Mouse (Mus musculus): Measurements from ENCODE around the gene Atg4c.

Gene Atg4c

DNA sequence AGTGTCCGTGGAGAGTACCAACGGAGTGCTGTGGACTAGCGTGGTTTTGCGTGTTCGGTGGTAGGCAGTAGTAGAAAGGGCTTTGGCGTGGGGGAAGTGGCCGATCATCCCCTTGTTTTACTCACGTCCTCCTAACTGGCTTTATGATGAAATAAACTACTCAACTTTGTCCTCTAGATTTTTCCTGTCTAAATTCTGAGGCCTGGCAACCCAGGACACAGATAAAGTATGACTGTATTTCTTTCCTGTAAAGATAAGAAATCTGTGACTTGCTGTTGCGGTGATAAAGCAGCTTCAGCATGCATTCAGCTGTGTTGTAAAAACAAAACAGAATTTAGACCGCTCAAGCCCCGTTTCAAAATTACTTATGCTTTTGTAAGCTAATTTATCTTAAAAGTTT, 59.2 kb downstream of the Atg4c start:
- no peak for DNase-seq (ENCODE audit: extremely low read depth, low read depth, low spot score)

DNA sequence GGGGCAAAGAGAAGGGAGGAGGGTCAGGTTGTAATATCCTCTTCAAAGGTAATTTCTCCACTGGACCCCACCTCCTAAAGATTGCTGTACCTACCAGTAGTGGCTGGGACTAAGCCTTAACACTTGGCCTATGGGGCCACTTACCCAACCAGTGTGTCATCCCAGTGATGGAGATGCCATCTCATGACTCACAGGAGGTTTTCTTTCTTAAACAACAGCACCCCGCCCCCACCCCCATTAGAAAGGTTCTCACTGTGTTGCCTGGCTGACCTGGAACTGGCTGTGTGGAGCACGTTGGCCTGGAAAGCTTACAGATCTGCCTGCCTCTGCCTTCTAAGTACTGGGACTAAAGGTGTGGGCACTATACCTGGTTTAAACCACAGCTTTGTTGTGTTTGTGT, 69.5 kb downstream of the Atg4c start:
- no peak for DNase-seq (ENCODE audit: extremely low read depth, low read depth, low spot score)

DNA sequence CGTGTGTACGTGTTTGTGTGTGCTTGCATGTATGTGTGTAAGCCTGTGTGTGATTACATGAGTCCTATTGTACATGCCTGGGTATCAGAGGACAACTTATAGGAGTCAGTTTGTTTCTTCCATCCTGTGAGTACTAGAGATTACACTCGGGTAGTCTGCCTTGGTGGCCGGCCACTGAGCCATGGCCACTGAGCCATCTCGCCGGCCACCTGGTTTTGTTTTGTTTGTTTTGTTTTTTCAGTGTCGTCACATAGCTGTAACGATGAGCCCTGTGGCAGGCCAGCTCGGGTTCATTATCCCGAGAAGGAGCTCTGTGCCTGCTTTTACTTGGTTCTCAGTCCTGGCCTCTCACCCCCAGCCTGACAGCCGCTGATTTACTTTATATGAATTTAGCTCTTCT, 69.9 kb downstream of the Atg4c start:
- DNase-seq (ENCODE audit: extremely low read depth, low read depth, low spot score), result no peak

GRCm38 (mm10) chr4:99266843-99267445, 73.2 kb downstream of the Atg4c start:
- DNase-seq (ENCODE audit: extremely low read depth, low read depth, low spot score), result no peak

GRCm38 (mm10) chr4:99272860-99273259, 79.1 kb downstream of the Atg4c start:
- no peak for DNase-seq (ENCODE audit: extremely low read depth, low read depth, low spot score)

GRCm38 (mm10) chr4:99273466-99273865, 79.7 kb downstream of the Atg4c start:
- no peak for DNase-seq (ENCODE audit: extremely low read depth, low read depth, low spot score)

DNA sequence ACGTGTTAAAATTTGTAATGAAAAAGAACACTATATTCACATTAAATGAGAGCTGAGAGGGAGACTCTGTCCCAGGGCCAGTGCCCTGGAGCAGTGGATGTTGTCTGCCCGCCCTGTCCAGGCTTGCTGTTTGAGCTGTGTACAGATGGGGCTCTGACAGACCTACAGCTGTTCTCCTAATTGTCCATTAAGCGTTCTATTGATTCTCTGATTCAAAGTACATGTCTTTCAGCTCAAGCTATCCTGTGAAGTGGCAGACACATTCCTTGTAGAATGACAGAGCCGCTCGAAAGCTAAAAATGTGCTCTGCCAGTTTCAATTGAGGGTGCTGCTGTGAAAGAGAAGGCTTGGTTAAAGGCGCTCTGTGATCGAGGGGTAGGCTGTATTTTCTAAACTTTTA, 80.2 kb downstream of the Atg4c start:
- no peak for DNase-seq (ENCODE audit: extremely low read depth, low read depth, low spot score)

DNA sequence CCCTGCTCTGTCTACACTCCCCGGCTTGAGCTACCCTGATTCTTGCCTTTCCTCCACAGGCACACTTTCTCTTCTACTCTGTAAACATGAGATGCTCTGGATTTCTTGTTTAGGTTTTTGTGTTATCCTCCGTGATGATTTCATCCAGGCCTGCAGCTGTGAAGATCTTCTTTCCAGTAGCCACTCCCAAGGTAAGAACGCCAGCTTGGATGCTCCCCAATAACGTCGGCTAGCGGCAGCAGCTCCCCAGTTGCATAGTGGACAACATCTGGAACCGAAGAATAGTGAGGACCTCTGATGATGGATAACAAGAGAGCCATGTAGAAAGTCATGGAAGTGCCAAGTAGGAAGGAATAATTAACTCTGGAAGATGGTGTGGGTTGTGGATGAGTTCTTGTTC, 85.1 kb downstream of the Atg4c start:
- DNase-seq (ENCODE audit: extremely low read depth, low read depth, low spot score), result no peak

DNA sequence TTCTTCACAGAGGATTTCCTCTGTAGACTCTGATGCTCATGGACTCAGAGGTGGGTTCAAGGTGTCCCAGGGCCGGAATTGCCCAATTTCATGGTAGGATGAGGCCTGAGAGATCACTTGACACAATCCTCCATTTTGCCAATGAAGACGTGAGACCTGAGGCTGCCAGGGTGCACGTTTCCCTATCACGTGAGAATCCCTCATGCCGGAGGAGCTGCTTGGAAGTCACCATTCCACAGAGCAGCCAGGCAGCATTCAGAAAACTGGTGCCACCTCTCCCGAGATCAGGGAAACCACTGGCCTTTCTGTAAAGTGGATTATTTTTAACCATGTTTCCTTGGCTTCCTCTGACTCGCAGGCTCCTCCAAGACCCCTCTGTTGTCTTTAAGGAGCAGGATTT, 88.0 kb downstream of the Atg4c start:
- DNase-seq (ENCODE audit: extremely low read depth, low read depth, low spot score), result no peak

DNA sequence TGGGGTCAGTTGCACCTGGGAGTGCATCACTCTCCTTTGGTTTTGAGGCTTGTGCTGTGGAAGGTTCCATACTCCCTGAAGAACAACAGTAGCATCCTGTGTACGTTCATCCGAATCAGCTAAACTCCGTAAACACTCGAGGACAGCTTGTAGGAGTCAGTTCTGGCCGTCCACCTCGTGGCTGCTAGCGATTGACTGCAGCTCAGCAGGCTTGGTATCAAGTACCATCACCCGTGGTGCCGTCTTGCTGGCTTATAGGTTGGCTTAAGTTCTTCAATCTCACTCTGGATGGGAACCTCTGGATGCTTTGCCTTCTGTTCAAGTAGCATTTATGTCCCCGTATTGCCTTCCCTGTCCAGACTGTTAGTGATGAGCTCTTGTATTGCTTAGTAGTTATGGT, 95.6 kb downstream of the Atg4c start:
- no peak for DNase-seq (ENCODE audit: extremely low read depth, low read depth, low spot score)

DNA sequence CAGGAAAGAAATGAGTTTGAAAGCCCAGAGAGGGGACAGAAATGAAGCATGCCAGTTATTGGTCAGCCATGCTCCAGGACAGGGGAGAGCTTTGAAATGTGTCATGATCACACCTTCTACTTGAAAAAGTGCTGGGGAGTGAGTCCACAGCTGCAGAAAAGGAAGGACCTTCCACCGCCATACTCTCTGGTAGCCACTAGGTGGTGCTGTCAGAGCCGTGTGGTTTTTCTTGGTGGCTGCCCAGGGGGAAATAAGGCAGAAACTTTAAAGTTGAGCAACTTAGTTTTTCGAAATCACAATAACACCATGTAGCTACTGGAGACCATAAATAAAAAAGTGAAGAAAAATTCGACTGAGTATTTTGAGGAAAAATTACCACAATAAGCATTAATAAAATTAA, 104.9 kb downstream of the Atg4c start:
- DNase-seq (ENCODE audit: extremely low read depth, low read depth, low spot score), result no peak

- DNase-seq (ENCODE audit: extremely low read depth, low read depth, low spot score), result no peak
Observed at GRCm38 (mm10) chr4:99304793-99305192, 111.1 kb downstream of the Atg4c start.

Measured in fat pad, adult 2 months (tissue).